Mouse (Mus musculus): ENCODE data around the gene Sh3tc1. TPM values are rescaled to one million over a fixed set of nuclear protein-coding genes. Genes with fewer than 3 reads are reported as not detected.

The Sh3tc1 gene
- polyA plus RNA-seq, 1 experiment from 2014 or later: 6.2 TPM

- Histone ChIP-seq H3K4me1 (ENCODE audit: control insufficient read depth, insufficient read depth, low read length) (no peaks in the 10 kb centered on the region), H3K4me3 (replicated peaks; ENCODE audit: low read length) (no peak overlapping the region), H3K9me3 (replicated peaks; ENCODE audit: control insufficient read depth, low read length) (no peaks in the 10 kb centered on the region), H3K27me3 (ENCODE audit: control insufficient read depth, insufficient read depth, low read length) (no peaks in the 10 kb centered on the region), H3K4me2 (ENCODE audit: low read depth, low read length) (no peak overlapping the region), H3K9ac (ENCODE audit: low read length) (no peak overlapping the region), H3K27ac (ENCODE audit: low read length) (no peak overlapping the region), H3K36me3 (ENCODE audit: control insufficient read depth, insufficient read depth, low read length) (no peaks in the 10 kb centered on the region)
- no peak for ATAC-seq (ENCODE audit: insufficient read depth, low FRiP score)
- 62% methylated on average over 3 of the region's 3 CpGs for WGBS
Observed at GRCm38 (mm10) chr5:35659503-35659902, 80.3 kb downstream of the Sh3tc1 start.

GRCm38 (mm10) chr5:35655753-35656485, 83.9 kb downstream of the Sh3tc1 start:
- no peak overlapping the region for H3K4me2 ChIP-seq (ENCODE audit: low read depth, low read length)
- H3K27ac ChIP-seq (ENCODE audit: low read length): no peak overlapping the region
- H3K27me3 ChIP-seq (ENCODE audit: control insufficient read depth, insufficient read depth, low read length): no peaks in the 10 kb centered on the region
- WGBS: 87% methylated on average over 10 of the region's 10 CpGs
- H3K4me1 ChIP-seq (ENCODE audit: control insufficient read depth, insufficient read depth, low read length): no peaks in the 10 kb centered on the region
- H3K4me3 ChIP-seq (replicated peaks; ENCODE audit: low read length): no peak overlapping the region
- H3K9ac ChIP-seq (ENCODE audit: low read length): no peak overlapping the region
- no peak for ATAC-seq (ENCODE audit: insufficient read depth, low FRiP score)
- no peaks in the 10 kb centered on the region for H3K36me3 ChIP-seq (ENCODE audit: control insufficient read depth, insufficient read depth, low read length)
- H3K9me3 ChIP-seq (replicated peaks; ENCODE audit: control insufficient read depth, low read length): no peaks in the 10 kb centered on the region

DNA sequence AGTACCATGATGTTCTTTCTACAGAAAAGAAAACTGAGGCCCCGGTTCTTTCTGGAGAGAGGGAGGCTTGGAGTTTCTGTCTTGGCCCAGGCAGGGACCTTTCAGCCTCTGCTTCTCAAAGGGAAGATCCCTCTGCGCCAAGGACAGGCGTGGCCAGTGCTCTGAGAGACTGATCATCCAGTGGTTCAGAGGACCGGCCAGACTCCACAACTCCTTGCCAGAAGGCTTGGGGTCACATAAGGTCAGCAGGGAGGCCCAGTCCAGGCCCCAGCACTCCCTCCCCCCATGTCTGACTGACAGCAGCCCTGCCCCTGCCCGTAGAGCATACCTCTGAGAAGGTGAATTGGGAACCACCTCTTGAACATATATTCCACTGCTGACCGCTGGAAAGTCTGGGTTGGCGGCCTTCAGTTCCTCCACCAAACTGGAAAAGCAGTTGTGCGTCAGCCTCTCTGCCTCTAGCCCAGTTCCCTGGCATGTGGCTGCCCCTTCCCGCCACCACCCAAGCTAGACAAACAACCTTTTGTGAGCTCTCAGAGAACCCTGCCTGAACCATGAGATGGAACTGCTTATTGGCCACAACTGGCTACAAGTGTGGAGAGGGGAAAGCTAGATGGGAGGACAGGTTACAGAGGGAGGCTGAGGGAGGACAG, 85.9 kb downstream of the Sh3tc1 start:
- Histone ChIP-seq H3K4me2 (ENCODE audit: low read depth, low read length) (no peak overlapping the region), H3K27ac (ENCODE audit: low read length) (no peak overlapping the region), H3K9me3 (replicated peaks; ENCODE audit: control insufficient read depth, low read length) (no peaks in the 10 kb centered on the region), H3K4me1 (ENCODE audit: control insufficient read depth, insufficient read depth, low read length) (no peaks in the 10 kb centered on the region), H3K27me3 (ENCODE audit: control insufficient read depth, insufficient read depth, low read length) (no peaks in the 10 kb centered on the region), H3K9ac (ENCODE audit: low read length) (no peak overlapping the region), H3K4me3 (replicated peaks; ENCODE audit: low read length) (no peak overlapping the region), H3K36me3 (ENCODE audit: control insufficient read depth, insufficient read depth, low read length) (no peaks in the 10 kb centered on the region)
- ATAC-seq (ENCODE audit: insufficient read depth, low FRiP score): peak; percentile 40; the same call in 1 of the 2 replicates
- 57% methylated on average over 9 of the region's 9 CpGs for WGBS

DNA sequence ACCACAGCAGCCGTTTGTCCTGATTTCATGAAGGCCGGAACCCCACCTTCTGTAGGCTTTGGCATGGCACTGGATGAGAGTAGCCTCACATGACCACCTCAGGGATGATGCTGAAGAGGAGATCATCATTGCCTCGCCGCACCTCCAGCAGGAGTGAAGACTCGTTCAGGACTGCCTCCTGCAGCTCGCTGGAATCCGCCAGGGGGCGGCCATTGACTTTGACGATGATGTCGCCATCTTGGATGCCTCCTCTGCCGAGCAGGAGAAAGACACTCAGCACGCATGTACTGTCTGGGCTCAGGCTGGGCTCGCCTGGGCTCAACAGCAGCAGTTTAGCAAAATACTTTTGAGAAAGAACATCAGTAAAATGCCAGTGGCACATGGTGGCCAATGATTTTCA, 86.9 kb downstream of the Sh3tc1 start:
- peaks cover 5% of the 10 kb centered on the region; the same call in 1 of the 2 replicates for H3K4me1 ChIP-seq (ENCODE audit: control insufficient read depth, insufficient read depth, low read length)
- no peak overlapping the region for H3K4me3 ChIP-seq (replicated peaks; ENCODE audit: low read length)
- no peaks in the 10 kb centered on the region for H3K9me3 ChIP-seq (replicated peaks; ENCODE audit: control insufficient read depth, low read length)
- ATAC-seq (ENCODE audit: insufficient read depth, low FRiP score): no peak
- no peak overlapping the region for H3K4me2 ChIP-seq (ENCODE audit: low read depth, low read length)
- 90% methylated on average over 13 of the region's 13 CpGs for WGBS
- no peaks in the 10 kb centered on the region for H3K27me3 ChIP-seq (ENCODE audit: control insufficient read depth, insufficient read depth, low read length)
- no peaks in the 10 kb centered on the region for H3K36me3 ChIP-seq (ENCODE audit: control insufficient read depth, insufficient read depth, low read length)
- H3K9ac ChIP-seq (ENCODE audit: low read length): no peak overlapping the region
- no peak overlapping the region for H3K27ac ChIP-seq (ENCODE audit: low read length)

DNA sequence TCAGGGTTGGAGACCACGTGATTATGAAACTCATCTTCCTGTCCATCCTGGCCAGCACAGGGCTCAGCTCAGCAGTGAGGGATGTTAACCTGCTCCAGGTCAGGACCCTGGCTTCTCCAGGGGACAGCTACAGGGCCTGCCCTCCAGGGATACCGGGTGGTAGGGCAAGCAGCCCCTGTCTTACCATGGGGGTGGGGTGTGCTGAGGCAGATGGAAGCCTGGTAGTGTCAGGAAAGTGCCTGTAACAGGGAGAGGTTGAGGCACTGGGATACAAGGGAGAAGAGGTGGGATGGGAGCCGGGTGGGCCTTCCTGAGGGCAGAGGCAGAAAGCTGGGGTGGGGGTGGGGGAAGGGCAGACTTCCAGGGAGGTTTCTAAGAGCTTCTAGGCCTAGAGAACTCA, 87.5 kb downstream of the Sh3tc1 start:
- H3K4me3 ChIP-seq (replicated peaks; ENCODE audit: low read length): no peak overlapping the region
- H3K27ac ChIP-seq (ENCODE audit: low read length): no peak overlapping the region
- no peak for ATAC-seq (ENCODE audit: insufficient read depth, low FRiP score)
- no peak overlapping the region for H3K4me2 ChIP-seq (ENCODE audit: low read depth, low read length)
- no peaks in the 10 kb centered on the region for H3K27me3 ChIP-seq (ENCODE audit: control insufficient read depth, insufficient read depth, low read length)
- H3K9me3 ChIP-seq (replicated peaks; ENCODE audit: control insufficient read depth, low read length): no peaks in the 10 kb centered on the region
- no peak overlapping the region for H3K9ac ChIP-seq (ENCODE audit: low read length)
- no peaks in the 10 kb centered on the region for H3K36me3 ChIP-seq (ENCODE audit: control insufficient read depth, insufficient read depth, low read length)
- peaks cover 6% of the 10 kb centered on the region for H3K4me1 ChIP-seq (ENCODE audit: control insufficient read depth, insufficient read depth, low read length)
- WGBS: 75% methylated on average over 3 of the region's 3 CpGs

DNA sequence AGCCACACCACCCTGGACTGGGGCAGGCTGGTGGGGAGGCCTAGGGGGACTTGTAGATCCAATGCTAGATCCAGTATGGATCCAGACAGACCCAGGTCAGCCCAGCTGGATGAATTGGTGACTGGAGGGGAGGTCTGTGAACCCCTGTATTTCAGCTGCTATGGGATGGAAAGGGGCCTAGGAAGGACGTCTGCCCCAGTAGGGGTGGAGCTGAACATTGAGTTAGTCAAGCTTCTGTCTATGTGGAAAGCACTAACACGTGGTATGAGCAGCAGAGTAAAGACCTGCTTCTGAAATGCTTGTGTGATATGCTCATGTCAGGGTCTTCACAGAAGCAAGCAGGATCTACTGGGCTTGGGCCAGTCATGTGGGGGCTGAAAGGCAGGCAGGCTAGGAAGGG, 91.6 kb downstream of the Sh3tc1 start:
- 0 out of 2 replicates have a peak overlapping the region, but pooled peaks have one; percentile 4 for H3K27ac ChIP-seq (ENCODE audit: low read length)
- no peaks in the 10 kb centered on the region for H3K36me3 ChIP-seq (ENCODE audit: control insufficient read depth, insufficient read depth, low read length)
- H3K4me1 ChIP-seq (ENCODE audit: control insufficient read depth, insufficient read depth, low read length): peaks cover 29% of the 10 kb centered on the region
- no peak for ATAC-seq (ENCODE audit: insufficient read depth, low FRiP score)
- no peaks in the 10 kb centered on the region for H3K9me3 ChIP-seq (replicated peaks; ENCODE audit: control insufficient read depth, low read length)
- no peak overlapping the region for H3K9ac ChIP-seq (ENCODE audit: low read length)
- no peak overlapping the region for H3K4me2 ChIP-seq (ENCODE audit: low read depth, low read length)
- no peak overlapping the region for H3K4me3 ChIP-seq (replicated peaks; ENCODE audit: low read length)
- 47% methylated on average over 2 of the region's 2 CpGs for whole genome bisulfite sequencing
- H3K27me3 ChIP-seq (ENCODE audit: control insufficient read depth, insufficient read depth, low read length): no peaks in the 10 kb centered on the region

DNA sequence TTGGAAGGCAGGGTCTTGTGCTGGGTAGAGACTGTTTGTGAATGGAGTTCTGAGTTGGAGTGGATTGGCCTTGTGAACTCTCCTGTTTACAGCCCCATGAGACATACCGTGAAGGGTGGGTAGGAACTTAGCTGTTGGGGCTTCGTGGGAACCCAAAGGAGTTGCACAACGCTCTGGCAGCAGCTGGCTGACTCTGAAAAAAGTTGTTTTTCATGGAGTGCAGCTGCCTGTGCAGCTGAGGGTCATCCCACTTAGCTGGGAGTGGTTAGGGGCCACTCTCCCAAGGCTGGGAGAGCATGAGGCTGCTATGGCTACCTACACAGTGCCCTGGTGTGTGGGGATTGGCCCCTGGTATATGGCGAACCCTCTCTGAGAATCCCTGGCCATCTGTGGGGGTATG, 92.2 kb downstream of the Sh3tc1 start:
- Histone ChIP-seq H3K27ac (ENCODE audit: low read length) (peak overlapping the region; percentile 45), H3K4me3 (replicated peaks; ENCODE audit: low read length) (no peak overlapping the region), H3K9ac (ENCODE audit: low read length) (no peak overlapping the region), H3K27me3 (ENCODE audit: control insufficient read depth, insufficient read depth, low read length) (no peaks in the 10 kb centered on the region), H3K9me3 (replicated peaks; ENCODE audit: control insufficient read depth, low read length) (no peaks in the 10 kb centered on the region), H3K36me3 (ENCODE audit: control insufficient read depth, insufficient read depth, low read length) (no peaks in the 10 kb centered on the region), H3K4me2 (ENCODE audit: low read depth, low read length) (no peak overlapping the region), H3K4me1 (ENCODE audit: control insufficient read depth, insufficient read depth, low read length) (peaks cover 29% of the 10 kb centered on the region)
- peak; percentile 74 for ATAC-seq (ENCODE audit: insufficient read depth, low FRiP score)
- WGBS: 45% methylated on average over 4 of the region's 4 CpGs

Other genes starting within 250 kb of the Sh3tc1 start
- gene Cpz, start 214.3 kb downstream of the Sh3tc1 start, polyA plus RNA-seq (2015; fragmentation: Nextera tagmentation; extraction: Ambion mirVana): 11.1 and 12.9 TPM in 2 replicates
- 7.0 and 7.6 TPM in 2 replicates for gene Trmt44, start 164.9 kb downstream of the Sh3tc1 start, polyA plus RNA-seq (2015; fragmentation: Nextera tagmentation; extraction: Ambion mirVana)
- 15.1 and 15.9 TPM in 2 replicates for gene Acox3, start 156.9 kb downstream of the Sh3tc1 start, polyA plus RNA-seq (2015; fragmentation: Nextera tagmentation; extraction: Ambion mirVana)
- 67.7 and 77.5 TPM in 2 replicates for gene Htra3, start 60.2 kb downstream of the Sh3tc1 start, polyA plus RNA-seq (2015; fragmentation: Nextera tagmentation; extraction: Ambion mirVana)
- gene Ablim2, start 17.9 kb upstream of the Sh3tc1 start, polyA plus RNA-seq (2015; fragmentation: Nextera tagmentation; extraction: Ambion mirVana): 3.5 and 4.3 TPM in 2 replicates
- 19.2 and 20.4 TPM in 2 replicates for gene Afap1, start 153.3 kb upstream of the Sh3tc1 start, polyA plus RNA-seq (2015; fragmentation: Nextera tagmentation; extraction: Ambion mirVana)